Mouse (Mus musculus) hindbrain, embryonic 16.5 days (tissue): ENCODE measurements around the gene Guca1a. TPM values are rescaled to one million over a fixed set of nuclear protein-coding genes. Genes with fewer than 3 reads are reported as not detected.

Experiments used
- ATAC-seq: fragments of 200-750 bp; cut with Nextera tagmentation; 2 replicates; pipeline ENCODE4 v1.8.0; 2017; ENCODE audit warnings: moderate TSS enrichment, moderate library complexity
- H3K27ac ChIP-seq: fragments of 300-500 bp; sonication (generic); 2 replicates; pipeline ENCODE4 v1.5.1; 2014; ENCODE audit warnings: low read depth, mild to moderate bottlenecking, control low read depth, low read length, moderate library complexity
- H3K27me3 ChIP-seq: fragments of 300-500 bp; sonication (generic); replicated peaks from 2 replicates; pipeline ENCODE4 v1.6.1; 2014; ENCODE audit warnings: low read length; ENCODE audit not compliant: control insufficient read depth, insufficient read depth
- H3K36me3 ChIP-seq: fragments of 300-500 bp; sonication (generic); 2 replicates; pipeline ENCODE4 v1.6.1; 2014; ENCODE audit warnings: mild to moderate bottlenecking, low read length, moderate library complexity, mixed read lengths; ENCODE audit not compliant: control insufficient read depth, insufficient read depth
- H3K4me1 ChIP-seq: fragments of 300-500 bp; sonication (generic); 2 replicates; pipeline ENCODE4 v1.6.1; 2014; ENCODE audit warnings: low read depth, low read length; ENCODE audit not compliant: control insufficient read depth, insufficient read depth
- H3K4me2 ChIP-seq: fragments of 300-500 bp; sonication (generic); 2 replicates; pipeline ENCODE4 v1.6.1; 2014; ENCODE audit warnings: mild to moderate bottlenecking, low read length, control low read depth, moderate library complexity
- H3K4me3 ChIP-seq: fragments of 300-500 bp; sonication (generic); 2 replicates; pipeline ENCODE4 v1.5.1; 2014; ENCODE audit warnings: mild to moderate bottlenecking, low read length, control low read depth, moderate library complexity
- H3K9ac ChIP-seq: fragments of 300-500 bp; sonication (generic); 2 replicates; pipeline ENCODE4 v1.6.1; 2014; ENCODE audit warnings: low read depth, mild to moderate bottlenecking, control low read depth, low read length, moderate library complexity
- H3K9me3 ChIP-seq: fragments of 300-500 bp; sonication (generic); 2 replicates; pipeline ENCODE4 v1.6.1; 2014; ENCODE audit warnings: mild to moderate bottlenecking, low read length, moderate library complexity; ENCODE audit not compliant: control insufficient read depth
- WGBS: fragments of 180-500 bp; shearing (Covaris S2); extraction: QIAGEN DNeasy Blood & Tissue Kit; methylation state at CpG from one replicate; pipeline ENCODE4 v1.1.7; 2014; 5-methylcytosine and 5-hydroxymethylcytosine counted together
- polyA plus RNA-seq: library from polyadenylated mRNA; unstranded; fragments of >200 nt; fragmentation: Nextera tagmentation; extraction: Ambion mirVana; gene quantifications from 2 replicates; pipeline ENCODE4 v1.2.1, GENCODE M21; 2015

The Guca1a gene
- polyA plus RNA-seq, 1 experiment from 2014 or later: 0.66 TPM

DNA sequence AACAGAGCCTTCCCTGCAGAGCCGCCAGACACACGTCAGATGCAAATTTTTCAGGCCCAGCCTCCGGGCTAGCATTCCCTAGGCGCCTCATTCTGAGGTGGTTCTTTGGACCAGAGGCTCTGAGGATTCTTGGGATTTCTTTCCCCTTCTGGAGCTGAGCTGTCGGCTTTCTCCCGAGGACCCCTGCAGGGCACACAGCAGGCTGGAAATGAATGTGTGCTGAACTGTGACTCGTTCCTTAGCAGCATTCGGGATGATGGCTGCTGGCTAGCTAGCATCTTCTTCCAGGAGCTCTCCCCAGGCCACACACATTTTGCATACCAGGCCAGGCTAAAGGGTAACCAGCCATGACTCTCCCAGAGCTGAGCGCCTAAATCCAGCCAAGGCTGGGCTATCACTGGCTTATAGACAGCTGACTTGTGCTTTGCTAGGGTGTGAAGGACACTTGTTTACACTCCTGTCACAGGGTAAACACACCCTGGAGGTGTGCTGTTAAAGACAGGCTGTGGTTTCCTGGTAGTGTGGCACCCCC lies 40.0 kb upstream of the Guca1a start:
- ATAC-seq: peak; percentile 41; the same call in 1 of the 2 replicates
- Histone ChIP-seq H3K4me1 (peaks cover 12% of the 10 kb centered on the region), H3K9ac (peak overlapping the region; percentile 18; the same call in 1 of the 2 replicates), H3K27me3 (peaks cover 13% of the 10 kb centered on the region), H3K4me2 (no peak overlapping the region), H3K36me3 (no peaks in the 10 kb centered on the region), H3K27ac (peak overlapping the region; percentile 25; the same call in 1 of the 2 replicates), H3K9me3 (no peaks in the 10 kb centered on the region), H3K4me3 (no peak overlapping the region)
- 7% methylated on average over 9 of the region's 9 CpGs for WGBS

DNA sequence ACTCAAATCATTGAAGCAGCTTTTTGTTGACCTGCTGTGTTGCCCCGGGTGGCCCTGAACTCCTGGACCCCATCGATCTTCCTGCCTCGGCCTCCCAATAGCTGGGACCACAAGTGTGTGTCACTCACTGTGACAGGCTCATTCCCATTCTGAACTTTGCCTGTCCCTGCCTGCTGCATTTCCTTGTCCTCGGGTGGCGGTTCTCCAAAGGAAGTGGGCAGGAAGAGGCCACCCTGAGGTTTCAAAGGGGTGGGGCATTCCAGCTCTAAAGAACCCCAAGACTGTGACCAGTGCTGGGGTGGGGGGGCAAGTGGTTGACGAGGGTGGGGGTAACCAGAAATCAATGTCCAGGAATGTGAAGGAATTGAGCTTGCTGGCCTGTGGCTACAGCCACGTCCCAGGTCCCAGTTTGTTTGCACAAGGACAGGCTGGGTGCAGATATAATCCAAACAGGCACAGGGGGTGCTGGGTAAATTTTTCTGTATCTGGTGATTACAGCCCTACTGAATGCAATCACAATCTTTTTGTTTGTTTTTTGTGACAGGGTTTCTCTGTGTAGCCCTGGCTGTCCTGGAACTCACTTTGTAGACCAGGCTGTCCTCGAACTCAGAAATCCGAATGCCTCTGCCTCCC lies 39.1 kb upstream of the Guca1a start:
- Histone ChIP-seq H3K4me1 (peaks cover 12% of the 10 kb centered on the region), H3K4me2 (no peak overlapping the region), H3K36me3 (no peaks in the 10 kb centered on the region), H3K27ac (no peak overlapping the region), H3K4me3 (no peak overlapping the region), H3K27me3 (peaks cover 13% of the 10 kb centered on the region), H3K9ac (no peak overlapping the region), H3K9me3 (no peaks in the 10 kb centered on the region)
- WGBS: 47% methylated on average over 9 of the region's 9 CpGs
- no peak for ATAC-seq

DNA sequence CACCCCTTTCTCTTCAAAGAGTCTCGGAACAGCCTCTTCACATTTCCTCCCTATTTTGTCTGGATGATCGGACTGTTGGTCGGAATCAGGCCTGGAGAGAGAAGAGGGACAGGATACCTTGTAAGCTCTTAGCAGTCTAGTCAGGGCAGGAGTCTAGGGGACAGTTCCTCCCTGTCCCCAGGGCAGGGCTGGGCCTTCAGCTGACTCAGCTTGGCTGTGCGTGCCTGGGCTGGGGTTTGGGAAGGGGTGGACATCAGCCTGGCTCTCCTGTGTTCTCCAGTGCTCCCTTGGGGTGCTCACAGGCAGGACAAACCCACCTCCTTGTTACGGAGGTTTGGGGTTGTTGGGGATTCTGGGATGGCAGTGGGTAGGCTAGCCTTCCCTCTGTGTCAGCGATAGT lies 38.2 kb upstream of the Guca1a start:
- ATAC-seq: no peak
- peaks cover 12% of the 10 kb centered on the region for H3K4me1 ChIP-seq
- H3K27ac ChIP-seq: no peak overlapping the region
- H3K36me3 ChIP-seq: no peaks in the 10 kb centered on the region
- no peak overlapping the region for H3K4me2 ChIP-seq
- H3K9ac ChIP-seq: no peak overlapping the region
- WGBS: 71% methylated on average over 6 of the region's 6 CpGs
- no peaks in the 10 kb centered on the region for H3K9me3 ChIP-seq
- H3K4me3 ChIP-seq: no peak overlapping the region
- peaks cover 13% of the 10 kb centered on the region for H3K27me3 ChIP-seq

DNA sequence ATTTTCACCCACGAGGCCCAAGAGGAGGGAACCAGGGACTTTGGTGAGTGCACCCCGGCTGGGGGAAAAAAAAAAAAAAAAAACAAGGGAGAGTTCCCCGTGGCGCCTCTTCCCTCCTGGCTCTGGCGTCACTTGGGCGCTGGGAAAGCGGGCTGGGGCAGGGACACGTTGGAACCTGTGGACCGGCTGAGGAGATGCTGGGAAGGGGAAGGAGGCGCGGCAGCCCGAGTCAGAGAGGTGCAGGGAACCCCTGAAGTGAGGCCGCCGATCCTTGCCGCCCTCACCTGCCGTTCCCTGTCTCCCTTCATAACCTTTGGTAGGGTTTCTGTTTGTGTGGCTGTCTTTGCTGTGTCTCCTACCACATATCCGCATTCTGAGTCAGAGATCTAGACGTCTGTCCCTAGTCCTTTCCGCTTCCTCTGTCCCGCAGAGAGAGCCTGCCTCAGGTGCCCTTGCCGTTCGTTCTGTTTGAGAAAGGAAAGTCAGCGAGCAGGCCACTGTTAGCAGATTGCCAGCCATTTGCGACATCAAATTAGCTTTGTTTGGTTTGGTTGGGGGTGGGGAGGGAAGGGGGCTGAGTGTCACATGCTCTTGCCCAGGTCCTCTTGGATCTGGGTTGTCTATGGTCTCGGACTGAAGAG lies 36.6 kb upstream of the Guca1a start, which contains the start of gene 1700001C19Rik:
1700001C19Rik (minus strand) TSS at position 470 of the 641 bp plus-strand sequence.
- Histone ChIP-seq H3K27me3 (peaks cover 13% of the 10 kb centered on the region), H3K9ac (peak within 1 kb of the TSS; percentile 60), H3K36me3 (no peaks in the 10 kb centered on the region), H3K4me1 (peaks cover 12% of the 10 kb centered on the region), H3K4me2 (peak within 1 kb of the TSS; percentile 91), H3K4me3 (peak within 1 kb of the TSS; percentile 47), H3K27ac (no peak within 1 kb of the TSS), H3K9me3 (no peaks in the 10 kb centered on the region)
- 3% methylated on average over 24 of the region's 25 CpGs for WGBS
- no peak for ATAC-seq

DNA sequence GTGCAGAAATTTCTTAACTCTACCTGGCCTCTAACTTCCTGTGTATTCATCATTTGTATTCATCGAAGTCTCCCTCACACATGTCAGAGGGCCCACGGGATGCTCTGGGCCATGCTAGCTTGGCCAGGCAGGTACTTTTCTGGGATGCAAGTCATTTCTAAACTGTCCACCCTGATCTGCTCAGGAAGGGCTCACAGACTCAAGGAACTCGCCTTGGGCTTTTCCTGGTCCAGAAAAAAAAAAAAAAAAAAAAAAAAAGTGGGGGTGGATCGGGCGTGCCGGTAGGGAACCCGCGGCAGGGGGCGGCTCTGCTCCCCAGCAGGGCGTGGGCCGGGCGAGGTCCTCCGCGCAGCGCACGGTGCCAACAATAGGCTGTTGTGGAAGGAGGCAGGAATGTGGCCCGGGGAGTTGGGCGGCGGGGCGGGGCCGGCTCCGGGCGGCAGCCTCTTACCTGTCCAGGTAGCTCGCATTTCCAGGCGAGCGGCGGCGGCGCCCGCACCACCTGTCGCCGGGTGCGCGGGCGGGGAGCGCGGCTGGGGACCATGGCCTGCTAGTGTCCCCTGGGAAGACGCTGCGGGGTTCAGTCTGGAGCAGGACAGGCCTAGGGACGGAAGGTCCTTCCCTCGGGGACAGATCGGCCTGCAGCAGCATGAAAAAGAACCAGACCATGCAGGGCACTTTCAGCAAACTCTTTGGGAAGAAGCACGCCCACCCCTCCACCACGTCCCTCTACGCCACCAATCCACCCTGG lies 35.9 kb upstream of the Guca1a start, which contains the start of gene AI661453:
AI661453 (plus strand) TSS at position 460 of the 751 bp plus-strand sequence.
- H3K4me3 ChIP-seq: peak within 1 kb of the TSS; percentile 47
- peaks cover 13% of the 10 kb centered on the region for H3K27me3 ChIP-seq
- H3K9me3 ChIP-seq: no peaks in the 10 kb centered on the region
- no peak within 1 kb of the TSS for H3K27ac ChIP-seq
- H3K4me2 ChIP-seq: peak within 1 kb of the TSS; percentile 91
- no peak for ATAC-seq
- H3K9ac ChIP-seq: peak within 1 kb of the TSS; percentile 60
- WGBS: 2% methylated on average over 42 of the region's 45 CpGs
- H3K4me1 ChIP-seq: peaks cover 12% of the 10 kb centered on the region
- H3K36me3 ChIP-seq: no peaks in the 10 kb centered on the region

DNA sequence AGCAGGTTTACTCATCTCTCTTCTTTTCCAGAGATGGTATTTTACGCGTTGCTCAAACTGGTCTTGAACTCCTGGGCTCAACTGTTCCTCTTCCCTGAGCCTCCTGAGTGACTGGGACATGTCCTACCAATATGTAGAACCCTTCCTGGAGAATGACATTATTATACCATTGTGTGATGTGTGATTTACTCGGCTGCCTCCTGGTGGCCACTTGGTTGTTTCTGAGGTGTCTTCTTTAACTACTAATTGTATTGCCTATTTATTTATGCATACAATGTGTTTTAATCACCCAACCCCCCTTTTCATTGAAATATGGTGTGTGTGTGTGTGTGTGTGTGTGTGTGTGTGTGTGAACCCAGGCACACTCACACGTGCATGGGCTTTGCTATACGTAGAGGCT lies 30.4 kb upstream of the Guca1a start:
- no peaks in the 10 kb centered on the region for H3K27me3 ChIP-seq
- no peak overlapping the region for H3K4me2 ChIP-seq
- no peak for ATAC-seq
- H3K27ac ChIP-seq: no peak overlapping the region
- no peak overlapping the region for H3K4me3 ChIP-seq
- WGBS: 65% methylated on average over 5 of the region's 5 CpGs
- no peak overlapping the region for H3K9ac ChIP-seq
- H3K36me3 ChIP-seq: no peaks in the 10 kb centered on the region
- peaks cover 4% of the 10 kb centered on the region; the same call in 1 of the 2 replicates for H3K4me1 ChIP-seq
- no peaks in the 10 kb centered on the region for H3K9me3 ChIP-seq

DNA sequence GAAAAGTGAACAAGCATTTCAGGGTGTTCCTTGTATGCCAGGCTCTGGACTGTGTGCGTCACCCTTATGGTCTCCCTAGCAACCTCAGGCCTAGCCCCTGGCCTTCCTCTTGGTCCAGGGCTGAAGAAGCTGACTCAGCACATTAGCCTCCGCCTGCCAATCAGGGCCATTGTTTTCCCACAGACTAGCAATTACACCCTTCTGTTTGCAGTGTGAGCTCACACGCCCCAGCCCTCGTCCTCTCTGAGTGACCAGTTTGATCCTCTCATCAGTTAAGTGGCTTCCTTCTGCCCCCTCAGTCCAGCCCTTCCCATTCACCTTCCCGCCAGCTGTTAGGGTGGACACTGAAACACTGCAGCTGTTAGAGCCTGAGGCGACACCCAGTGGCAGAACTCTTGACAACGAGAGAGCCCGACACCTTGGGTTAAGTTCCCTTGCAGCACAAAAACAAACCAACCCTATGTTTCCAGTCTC lies 28.5 kb upstream of the Guca1a start:
- Histone ChIP-seq H3K36me3 (no peaks in the 10 kb centered on the region), H3K27ac (no peak overlapping the region), H3K4me3 (no peak overlapping the region), H3K27me3 (no peaks in the 10 kb centered on the region), H3K9me3 (no peaks in the 10 kb centered on the region), H3K4me1 (peaks cover 4% of the 10 kb centered on the region; the same call in 1 of the 2 replicates), H3K9ac (no peak overlapping the region), H3K4me2 (peak overlapping the region; percentile 34; the same call in 1 of the 2 replicates)
- 3% methylated on average over 8 of the region's 8 CpGs for WGBS
- ATAC-seq: peak; percentile 60; the same call in 1 of the 2 replicates

DNA sequence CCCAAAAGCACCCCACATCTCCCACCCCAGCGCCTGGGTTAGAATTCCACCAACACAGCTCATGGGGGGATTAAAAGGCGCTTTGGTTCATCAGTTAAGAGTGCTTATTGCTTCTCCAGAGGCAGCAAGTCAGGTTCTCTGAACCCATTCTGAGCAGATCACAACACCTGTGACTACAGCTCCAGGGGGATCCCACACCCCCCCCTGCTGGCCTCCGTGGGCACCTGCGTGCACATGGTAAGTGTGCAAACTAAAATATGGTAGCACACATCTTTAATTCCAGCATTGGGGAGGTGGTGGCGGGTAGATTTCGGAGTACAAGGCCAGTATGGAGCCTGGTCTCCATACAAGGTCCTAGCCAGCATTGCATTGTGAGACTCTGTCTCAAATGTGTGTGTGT lies 26.9 kb upstream of the Guca1a start:
- H3K4me2 ChIP-seq: no peak overlapping the region
- H3K27ac ChIP-seq: no peak overlapping the region
- H3K4me3 ChIP-seq: no peak overlapping the region
- WGBS: 73% methylated on average over 6 of the region's 6 CpGs
- peaks cover 4% of the 10 kb centered on the region; the same call in 1 of the 2 replicates for H3K4me1 ChIP-seq
- H3K27me3 ChIP-seq: no peaks in the 10 kb centered on the region
- no peak; the same call in 1 of the 2 replicates for ATAC-seq
- H3K9me3 ChIP-seq: no peaks in the 10 kb centered on the region
- H3K9ac ChIP-seq: no peak overlapping the region
- H3K36me3 ChIP-seq: no peaks in the 10 kb centered on the region
